8 mouse cellular contexts compared by ENCODE assay signal in genomic region chr14:75010986-75011655, GRCm38 (mm10). TPM values are rescaled to one million over a fixed set of nuclear protein-coding genes. Genes with fewer than 3 reads are reported as not detected.
DNase-seq lines count a peak whose midpoint lies in the region; ATAC-seq and TF ChIP-seq lines count a peak whose summit lies in the region.

No protein-coding gene starts in this region.

- peak; percentile 50 for DNase-seq in hindbrain, postnatal 0 days (ENCODE audit: low spot score)
- peak; percentile 19 for DNase-seq in thymus, postnatal 4 days
- no peak for DNase-seq in thymus, postnatal 36 days
- DNase-seq in induced T-regulatory cell, adult 2 months (ENCODE audit: low read depth) = peak; percentile 69
- DNase-seq in cerebellum, adult 9-10 months = no peak
- DNase-seq in right cerebral cortex, postnatal 10 days (ENCODE audit: low spot score in 2 of 2) = no peak

- no peak overlapping the region for H3K4me3 ChIP-seq in hindbrain, postnatal 0 days (ENCODE audit: low read length)
- no peak overlapping the region for H3K4me3 ChIP-seq in hindbrain, embryonic 12.5 days

- H3K4me2 ChIP-seq in hindbrain, postnatal 0 days (ENCODE audit: low read depth, low read length) = no peak overlapping the region
- no peak overlapping the region for H3K4me2 ChIP-seq in hindbrain, embryonic 12.5 days (replicated peaks)

- 29% methylated on average over 8 of the region's 8 CpGs for WGBS in hindbrain, postnatal 0 days
- 35% methylated on average over 8 of the region's 8 CpGs for WGBS in hindbrain, embryonic 12.5 days

- H3K27ac ChIP-seq in hindbrain, postnatal 0 days = no peak overlapping the region
- no peak overlapping the region for H3K27ac ChIP-seq in hindbrain, embryonic 12.5 days

- no peak overlapping the region for H3K9ac ChIP-seq in hindbrain, postnatal 0 days (replicated peaks; ENCODE audit: low read length)
- H3K9ac ChIP-seq in hindbrain, embryonic 12.5 days = no peak overlapping the region

- H3K36me3 ChIP-seq in hindbrain, postnatal 0 days (ENCODE audit: insufficient read depth, low read length) = no peaks in the 10 kb centered on the region
- no peaks in the 10 kb centered on the region for H3K36me3 ChIP-seq in hindbrain, embryonic 12.5 days

- peak; percentile 25; the same call in 1 of the 2 replicates for TF ChIP-seq CTCF in hindbrain, postnatal 0 days (IDR thresholded peaks at IDR 0.05; ENCODE audit: low read depth)

- H3K27me3 ChIP-seq in hindbrain, postnatal 0 days (ENCODE audit: insufficient read depth, low read length) = no peaks in the 10 kb centered on the region
- H3K27me3 ChIP-seq in hindbrain, embryonic 12.5 days = no peaks in the 10 kb centered on the region

- H3K4me1 ChIP-seq in hindbrain, postnatal 0 days (ENCODE audit: insufficient read depth, low read length) = peaks cover 4% of the 10 kb centered on the region; the same call in 1 of the 2 replicates
- peaks cover 2% of the 10 kb centered on the region; the same call in 1 of the 2 replicates for H3K4me1 ChIP-seq in hindbrain, embryonic 12.5 days

- ATAC-seq in hindbrain, postnatal 0 days = peak; percentile 76
- no peak; the same call in 1 of the 2 replicates for ATAC-seq in hindbrain, embryonic 12.5 days (ENCODE audit: low FRiP score)
- ATAC-seq in erythroid progenitor cell, adult 5-6 weeks (replicated peaks; ENCODE audit: low FRiP score, poor library complexity, severe bottlenecking) = no peak

- no peaks in the 10 kb centered on the region for H3K9me3 ChIP-seq in hindbrain, postnatal 0 days (ENCODE audit: low read length)
- H3K9me3 ChIP-seq in hindbrain, embryonic 12.5 days (replicated peaks) = no peaks in the 10 kb centered on the region

RNA-seq across cellular contexts. Expression of gene Rubcnl, which starts 4.7 kb away (rescaled TPM):
- total RNA-seq in hindbrain, postnatal 0 days (2014; rRNA removed) = 0.26 and 0.79 TPM in 2 replicates
- polyA plus RNA-seq in hindbrain, postnatal 0 days (2015; fragmentation: Nextera tagmentation; extraction: Ambion mirVana) = 0.16 and 0.25 TPM in 2 replicates
- polyA plus RNA-seq in hindbrain, embryonic 12.5 days (2016; fragmentation: Nextera tagmentation; extraction: Ambion mirVana) = 0.08 and 0.23 TPM in 2 replicates
- total RNA-seq in erythroid progenitor cell, adult 5-6 weeks (2015; ENCODE audit: low replicate concordance) = 1.8 and 5.0 TPM in 2 replicates
- 1.3 and 2.6 TPM in 2 replicates for total RNA-seq in erythroid progenitor cell, adult 5-6 weeks (2017; ENCODE audit: low replicate concordance)

Comparison
In these comparisons a context has a peak if more than half of its experiments do, and no peak if none do; other contexts are left out.
1. DNase-seq: peak in hindbrain, postnatal 0 days (single experiment), thymus, postnatal 4 days (single experiment) and induced T-regulatory cell, adult 2 months (single experiment); none in thymus, postnatal 36 days (0 of 2), cerebellum, adult 9-10 months (single experiment) and right cerebral cortex, postnatal 10 days (0 of 2).